Mouse (Mus musculus) C2C12 (cell line): ENCODE results near the gene Eno1.

Experiments
- CTCF ChIP-seq: IDR thresholded peaks from one replicate; pipeline ENCODE4 v1.5.1; 2011; ENCODE audit not compliant: control insufficient read depth, insufficient read depth, insufficient read length
- MAX ChIP-seq: IDR thresholded peaks from one replicate; pipeline ENCODE4 v1.6.1; 2011; ENCODE audit warnings: mild to moderate bottlenecking, control low read depth

GRCm38 (mm10) chr4:150241708-150242107 is 5.2 kb downstream of the Eno1 start:
- TF ChIP-seq CTCF (no peak), MAX (no peak)
